Mouse (Mus musculus): ENCODE data around the gene Speer4e. TPM values are rescaled to one million over a fixed set of nuclear protein-coding genes. Genes with fewer than 3 reads are reported as not detected.
"Not testable (repeated sequence)": the region's sequence is repeated elsewhere in the genome, so short reads cannot be mapped to it uniquely, and the experiment has no call there.

Gene Speer4e
- polyA plus RNA-seq, 1 experiment from 2014 or later, result not detected

- not testable (repeated sequence) for H3K36me3 ChIP-seq (ENCODE audit: control insufficient read depth, insufficient read depth); H3K4me1 ChIP-seq (ENCODE audit: control insufficient read depth, low read depth, low read length); H3K9ac ChIP-seq (ENCODE audit: low read depth, low read length); H3K27ac ChIP-seq (ENCODE audit: low read length); ATAC-seq (ENCODE audit: low read depth); H3K4me2 ChIP-seq (ENCODE audit: low read depth, low read length); H3K27me3 ChIP-seq (ENCODE audit: control insufficient read depth, insufficient read depth, low read depth, low read length); H3K9me3 ChIP-seq (replicated peaks; ENCODE audit: control insufficient read depth, low read length); H3K4me3 ChIP-seq (ENCODE audit: low read depth, low read length)
- WGBS (ENCODE audit: insufficient replicate concordance), result 47% methylated on average over 2 of the region's 3 CpGs
Observed at GRCm38 (mm10) chr5:14914361-14914760, 23.9 kb downstream of the Speer4e start.

GRCm38 (mm10) chr5:14903539-14903938, 34.7 kb downstream of the Speer4e start:
- H3K4me2 ChIP-seq (ENCODE audit: low read depth, low read length); H3K27ac ChIP-seq (ENCODE audit: low read length); H3K4me1 ChIP-seq (ENCODE audit: control insufficient read depth, low read depth, low read length); ATAC-seq (ENCODE audit: low read depth); H3K9me3 ChIP-seq (replicated peaks; ENCODE audit: control insufficient read depth, low read length); H3K4me3 ChIP-seq (ENCODE audit: low read depth, low read length); H3K9ac ChIP-seq (ENCODE audit: low read depth, low read length); H3K27me3 ChIP-seq (ENCODE audit: control insufficient read depth, insufficient read depth, low read depth, low read length); H3K36me3 ChIP-seq (ENCODE audit: control insufficient read depth, insufficient read depth): not testable (repeated sequence)
- WGBS (ENCODE audit: insufficient replicate concordance), result 8% methylated on average over 3 of the region's 3 CpGs

GRCm38 (mm10) chr5:14892242-14892641, 46.0 kb downstream of the Speer4e start:
- Histone ChIP-seq H3K4me3 (ENCODE audit: low read depth, low read length) (no peak overlapping the region), H3K9ac (ENCODE audit: low read depth, low read length) (no peak overlapping the region), H3K27me3 (ENCODE audit: control insufficient read depth, insufficient read depth, low read depth, low read length) (no peaks in the 10 kb centered on the region), H3K4me1 (ENCODE audit: control insufficient read depth, low read depth, low read length) (no peaks in the 10 kb centered on the region), H3K4me2 (ENCODE audit: low read depth, low read length) (no peak overlapping the region), H3K36me3 (ENCODE audit: control insufficient read depth, insufficient read depth) (no peaks in the 10 kb centered on the region), H3K9me3 (replicated peaks; ENCODE audit: control insufficient read depth, low read length) (no peaks in the 10 kb centered on the region), H3K27ac (ENCODE audit: low read length) (no peak overlapping the region)
- 36% methylated on average over 3 of the region's 3 CpGs for WGBS (ENCODE audit: insufficient replicate concordance)
- no peak for ATAC-seq (ENCODE audit: low read depth)

- not testable (repeated sequence) for H3K36me3 ChIP-seq (ENCODE audit: control insufficient read depth, insufficient read depth); H3K9me3 ChIP-seq (replicated peaks; ENCODE audit: control insufficient read depth, low read length); H3K27me3 ChIP-seq (ENCODE audit: control insufficient read depth, insufficient read depth, low read depth, low read length); H3K4me1 ChIP-seq (ENCODE audit: control insufficient read depth, low read depth, low read length); H3K9ac ChIP-seq (ENCODE audit: low read depth, low read length); ATAC-seq (ENCODE audit: low read depth); H3K27ac ChIP-seq (ENCODE audit: low read length); H3K4me3 ChIP-seq (ENCODE audit: low read depth, low read length); H3K4me2 ChIP-seq (ENCODE audit: low read depth, low read length)
- WGBS (ENCODE audit: insufficient replicate concordance), result 41% methylated on average over 1 of the region's 2 CpGs
Observed at GRCm38 (mm10) chr5:14885291-14885690, 52.9 kb downstream of the Speer4e start.

Other genes with a start within 250 kb of the Speer4e start
- gene Gm9758, start 23.5 kb downstream of the Speer4e start, polyA plus RNA-seq (2015; fragmentation: Nextera tagmentation; extraction: Ambion mirVana), result not detected in 2 replicates
- gene Gm10354, start 40.5 kb upstream of the Speer4e start, polyA plus RNA-seq (2015; fragmentation: Nextera tagmentation; extraction: Ambion mirVana), result not detected in 2 replicates
- not detected in 2 replicates for gene Gm17019, start 94.6 kb upstream of the Speer4e start, polyA plus RNA-seq (2015; fragmentation: Nextera tagmentation; extraction: Ambion mirVana)